Mouse (Mus musculus) right cerebral cortex, postnatal 36 days (tissue): Measurements from ENCODE around the gene Dennd6b.
A peak's percentile ranks its signal among the peaks of the same experiment; 100 is the strongest.

Experiments used
- DNase-seq, 2 experiments: peaks; one replicate each; pipeline ENCODE4 v3.0.0; 2022; ENCODE audit warnings: low spot score in 2 of 2, mixed read lengths in 1 of 2

The Dennd6b gene

DNA sequence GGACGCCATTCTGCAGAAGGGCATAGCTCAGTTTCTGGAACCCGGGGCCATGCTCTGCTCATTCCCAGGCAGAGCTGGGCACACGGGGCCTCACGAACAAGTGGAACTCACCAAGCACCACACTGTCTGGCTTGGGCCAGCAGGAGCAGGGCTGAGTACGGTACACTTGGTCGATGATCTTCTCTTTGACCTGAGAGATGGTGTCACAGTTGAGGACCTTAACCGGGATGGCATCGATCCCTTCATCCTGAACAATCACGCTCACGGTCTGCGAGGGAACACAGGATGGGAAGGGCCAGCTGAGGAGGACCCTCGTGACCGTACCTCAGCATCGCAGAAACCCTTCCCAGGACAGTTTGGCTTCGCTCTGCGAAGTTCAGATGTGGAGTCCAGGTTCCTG is 37.8 kb downstream of the Dennd6b start:
- no peak for DNase-seq

DNA sequence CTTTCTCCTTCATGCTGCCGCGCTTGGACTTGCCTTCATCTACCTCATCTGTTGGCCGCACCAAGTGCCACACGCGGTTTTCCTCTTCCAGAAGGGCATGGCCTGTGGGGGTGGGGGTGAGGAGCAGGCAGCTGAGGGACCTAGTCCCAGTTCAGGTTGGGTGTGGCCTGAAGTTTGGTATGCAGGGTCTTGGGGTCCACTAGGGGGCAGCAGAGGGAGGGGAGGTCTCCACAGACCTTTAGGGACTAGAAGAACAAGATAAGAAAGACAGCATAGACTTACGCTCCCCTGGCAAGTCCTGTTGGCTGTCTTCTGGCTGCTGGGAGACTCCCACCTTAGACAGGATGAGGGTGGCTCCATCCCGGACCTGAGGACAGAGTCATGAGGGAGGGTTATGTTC is 38.3 kb downstream of the Dennd6b start:
- DNase-seq, result no peak

DNA sequence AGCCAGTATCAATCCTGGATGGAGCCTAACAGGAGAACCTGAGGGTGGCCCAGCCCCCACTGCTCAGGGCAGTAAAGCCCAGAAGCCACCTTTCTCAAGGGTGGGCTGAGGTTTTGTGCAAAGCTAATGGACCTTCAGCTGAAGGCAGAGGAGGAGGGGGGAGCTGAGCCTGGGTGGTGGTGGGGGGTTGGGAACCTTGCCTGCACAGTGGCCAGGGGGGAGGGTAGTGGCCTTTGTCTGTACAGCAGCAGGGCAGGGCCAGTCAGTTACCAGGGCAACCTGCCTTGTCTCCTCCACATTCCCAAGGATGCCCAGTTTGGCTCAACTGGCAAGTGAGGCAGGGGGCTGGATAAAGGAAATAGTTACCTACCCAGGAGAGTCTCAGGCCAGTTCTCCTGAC is 44.0 kb downstream of the Dennd6b start:
- DNase-seq, result no peak

DNA sequence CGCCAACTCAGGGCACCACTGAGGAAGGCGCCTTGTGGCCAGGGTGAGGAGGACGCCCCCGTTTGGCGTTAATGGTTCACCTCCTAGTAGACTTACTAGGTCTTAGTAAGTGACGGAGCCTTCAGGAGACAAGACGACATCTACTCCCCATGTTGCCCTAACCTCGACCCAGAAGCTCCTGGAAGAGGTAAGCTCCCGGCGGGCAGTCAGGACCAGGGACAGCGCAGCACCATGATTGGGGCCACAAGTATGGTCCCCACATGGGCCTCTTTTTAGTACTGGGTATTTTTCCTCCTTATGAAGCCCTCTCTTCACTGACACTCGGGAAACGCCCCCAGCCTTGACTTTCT is 46.3 kb downstream of the Dennd6b start:
- no peak for DNase-seq

DNA sequence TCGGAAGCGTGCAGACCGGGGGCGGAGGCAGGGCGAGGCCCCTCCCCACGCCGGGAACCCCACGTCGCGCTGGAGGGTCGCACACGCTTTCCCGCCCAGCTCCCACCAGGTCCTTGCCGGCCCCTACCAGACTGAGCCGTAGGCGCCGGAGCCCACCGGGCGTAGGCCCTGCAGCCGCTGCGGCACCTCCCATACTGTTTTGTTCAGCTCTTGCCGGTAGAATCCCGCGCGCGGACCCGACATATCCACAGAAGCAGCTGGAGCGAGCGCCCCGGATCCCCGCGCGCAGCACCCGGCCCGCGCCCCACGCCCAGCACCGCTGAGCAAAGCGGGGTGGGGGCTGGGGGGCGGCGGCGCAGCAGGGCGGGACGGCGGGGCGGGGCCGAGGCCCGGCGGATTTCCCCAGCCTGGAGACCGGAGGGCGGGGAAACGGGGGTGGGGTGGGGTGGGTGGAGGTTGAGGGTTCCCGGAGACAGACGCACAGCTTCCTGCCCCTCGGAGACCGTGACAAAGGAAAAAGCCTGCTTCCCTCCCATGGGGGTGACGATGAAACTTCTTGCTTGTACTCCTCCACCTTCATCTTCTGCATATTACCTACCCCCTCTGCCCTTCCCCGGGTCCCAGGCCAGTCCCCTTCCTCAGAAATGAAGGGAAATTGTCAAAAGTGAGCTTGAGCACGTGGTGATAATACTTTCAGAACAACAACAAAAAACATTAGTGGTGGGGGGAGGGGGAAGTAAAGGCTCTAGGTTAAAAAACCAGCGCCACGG is 46.8 kb downstream of the Dennd6b start, which contains the start of gene Mapk11:
Gene Mapk11, minus strand, starts transcription at position 358 of the 770 bp plus-strand sequence.
- no peak for DNase-seq

DNA sequence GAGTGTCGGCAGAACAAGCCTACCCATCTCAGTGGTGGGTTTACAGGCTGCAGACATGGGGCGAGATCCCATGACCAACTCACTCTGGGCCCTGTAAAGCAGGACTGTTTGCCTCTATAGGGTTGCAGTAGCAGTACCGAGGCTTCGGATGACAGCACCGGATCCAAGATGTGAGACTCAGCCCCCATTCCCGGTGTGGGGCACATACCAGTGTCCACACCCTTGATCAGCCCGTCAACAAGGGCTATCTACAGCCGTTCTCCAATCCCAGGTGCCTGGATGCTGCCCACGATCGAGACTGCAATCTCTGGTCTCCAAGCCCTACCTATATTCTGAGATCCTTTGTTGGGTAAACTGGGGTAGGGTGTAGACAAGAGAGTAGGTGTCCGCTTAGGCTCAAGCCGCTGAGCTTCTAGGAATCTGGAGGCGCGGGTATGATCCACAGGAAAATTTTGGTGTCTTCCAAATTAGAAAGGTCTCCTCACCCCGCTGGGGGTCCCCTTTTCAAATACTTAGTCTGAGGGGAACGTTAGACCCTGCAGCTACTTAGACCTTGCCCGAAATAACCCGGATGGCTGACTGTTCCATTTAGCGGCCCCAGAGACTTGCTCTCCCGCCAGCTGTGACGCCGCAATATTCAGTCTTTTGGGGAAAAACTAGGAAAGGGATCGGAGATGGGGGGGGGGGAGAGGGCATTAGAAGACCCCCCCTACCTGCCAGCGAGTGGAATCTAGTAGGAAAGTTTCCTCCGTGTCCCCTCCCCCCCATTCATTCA is 47.6 kb downstream of the Dennd6b start:
- DNase-seq, result no peak

DNA sequence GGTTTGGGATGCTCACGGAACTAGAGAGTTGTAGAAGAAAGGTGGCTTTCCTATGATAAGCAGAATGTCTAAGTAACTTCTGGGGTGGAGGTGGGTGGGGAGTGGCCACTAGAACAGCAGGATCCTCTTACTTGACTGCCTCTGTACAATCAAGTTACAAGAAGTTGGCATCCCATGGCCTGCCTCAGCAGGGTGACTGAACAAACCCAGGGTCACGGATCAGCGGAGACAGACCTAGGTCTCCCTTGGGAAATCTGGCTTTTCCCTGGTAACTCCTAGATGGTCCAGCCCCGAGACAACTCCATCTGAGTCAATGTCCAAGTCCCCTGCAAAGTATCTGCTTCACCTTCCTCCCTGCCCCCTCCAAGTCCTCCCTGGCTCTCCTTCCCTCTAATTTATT is 48.4 kb downstream of the Dennd6b start:
- DNase-seq, result no peak

DNA sequence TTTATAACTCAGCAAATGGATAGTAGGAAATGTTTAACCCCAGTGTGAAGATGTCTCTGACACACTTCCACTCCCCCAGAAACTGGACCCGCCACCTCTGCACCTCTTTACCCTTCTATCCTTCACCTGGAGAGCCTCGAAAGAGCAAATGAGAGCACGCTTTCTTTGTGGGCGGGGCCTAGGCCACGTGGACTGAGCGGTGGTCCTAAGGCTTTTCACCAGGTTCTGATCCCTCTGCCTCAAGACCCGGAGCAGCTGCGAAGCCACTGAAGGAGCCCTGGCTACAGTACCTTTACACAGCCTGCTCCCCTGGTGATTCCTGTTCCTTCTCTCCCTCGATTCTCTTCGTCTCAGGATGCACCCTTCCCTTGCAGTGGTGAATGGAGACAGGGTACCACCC is 48.8 kb downstream of the Dennd6b start:
- no peak for DNase-seq

DNA sequence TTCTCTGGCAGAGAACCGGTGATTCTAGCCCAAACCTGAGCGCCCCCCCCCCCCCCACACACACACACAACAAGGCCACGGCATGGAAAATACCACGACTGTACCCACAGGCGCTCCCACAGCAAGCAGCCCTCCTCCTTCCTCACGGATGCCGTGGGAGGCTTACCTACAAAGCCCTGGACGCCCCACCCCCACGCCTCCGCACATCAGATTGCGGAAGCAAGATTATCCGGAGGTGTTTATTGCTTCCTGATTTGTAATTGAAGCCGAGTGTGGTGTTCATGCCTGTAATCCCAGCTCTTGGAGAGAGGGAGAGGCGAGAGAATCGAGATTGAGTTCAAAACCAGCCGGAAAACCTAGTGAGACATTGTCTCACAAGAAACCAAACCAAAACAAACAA is 49.3 kb downstream of the Dennd6b start:
- peak; percentile 61 to 68 for DNase-seq

DNA sequence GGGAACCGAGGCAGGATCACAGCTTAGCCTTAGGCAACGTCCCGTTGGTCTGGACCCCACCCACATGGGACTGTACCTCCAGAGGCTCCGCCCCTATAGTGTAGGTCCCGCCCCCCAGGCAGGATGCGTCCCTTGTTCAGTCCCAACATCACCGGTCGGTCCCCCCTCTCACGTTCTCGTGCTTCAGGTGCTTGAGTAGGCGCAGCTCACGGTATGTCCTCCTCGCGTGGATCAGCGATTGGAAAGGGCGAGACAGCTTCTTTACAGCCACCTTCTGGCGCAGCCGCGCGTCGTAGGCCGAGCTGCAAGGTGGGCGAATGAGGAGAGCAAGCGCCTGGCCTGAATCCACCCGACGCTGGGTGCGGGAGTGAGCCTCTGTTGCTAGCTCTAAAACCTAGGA is 49.8 kb downstream of the Dennd6b start:
- peak; percentile 76 to 82 for DNase-seq

DNA sequence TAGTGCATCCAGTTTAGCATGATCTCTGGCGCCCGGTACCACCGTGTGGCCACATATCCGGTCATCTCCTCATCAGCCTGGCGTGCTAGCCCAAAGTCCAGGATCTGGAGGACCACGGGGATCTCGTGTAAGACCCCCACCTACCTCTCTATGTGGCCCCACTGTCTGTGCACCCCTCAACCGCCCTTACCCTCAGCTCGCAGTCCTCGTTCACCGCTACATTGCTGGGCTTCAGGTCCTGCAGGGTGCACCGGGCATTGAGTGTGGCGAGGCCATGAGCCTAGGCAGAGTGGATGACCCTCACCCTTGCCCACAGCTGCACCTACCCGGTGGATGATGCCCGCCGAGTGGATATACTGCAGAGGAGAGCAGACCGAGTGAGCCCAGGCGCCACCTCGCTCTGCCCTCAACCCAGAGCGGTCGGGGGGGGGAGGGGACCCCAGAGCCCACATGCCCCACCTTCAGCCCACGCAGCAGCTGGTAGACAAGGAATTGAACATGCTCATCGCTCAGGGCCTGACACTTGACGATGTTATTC is 50.4 kb downstream of the Dennd6b start:
- no peak for DNase-seq

DNA sequence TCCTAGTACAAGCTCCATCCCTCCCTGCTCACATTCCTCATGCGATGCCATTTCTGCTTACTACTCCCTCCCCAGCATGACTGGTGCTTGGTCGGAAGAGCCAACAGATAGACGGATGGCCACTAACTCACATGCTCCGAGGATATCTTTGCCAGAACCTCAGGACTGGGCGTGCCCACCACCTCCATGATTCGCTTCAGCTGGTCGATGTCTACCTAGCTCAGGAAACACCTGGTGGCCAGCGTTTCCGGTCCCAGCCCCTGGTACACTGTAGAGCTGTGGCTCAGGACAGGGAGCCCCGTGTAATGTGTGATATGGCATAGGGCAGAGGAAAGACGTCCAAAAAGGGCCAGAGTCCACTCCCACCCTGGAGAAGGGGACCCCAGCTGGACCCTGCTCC is 51.3 kb downstream of the Dennd6b start:
- DNase-seq, result no peak

DNA sequence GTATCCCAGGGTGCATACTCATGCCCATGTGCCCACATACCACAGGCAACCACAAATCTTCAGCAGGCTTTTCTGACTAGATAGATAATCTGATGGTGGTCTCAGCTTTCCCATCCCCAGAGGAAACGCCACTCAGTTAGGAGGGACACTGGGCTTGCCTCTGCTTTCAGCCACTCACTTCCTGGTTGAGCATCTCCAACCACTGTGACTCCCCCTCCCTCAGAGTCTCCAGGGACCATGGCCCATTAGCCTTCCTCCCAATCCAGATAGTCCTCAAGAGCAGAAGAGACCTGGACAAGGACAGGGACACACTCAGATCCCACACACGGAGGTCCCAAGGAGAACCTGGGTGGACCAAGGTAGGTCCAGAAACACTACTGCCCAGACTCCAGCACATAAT is 53.2 kb downstream of the Dennd6b start:
- DNase-seq, result no peak

DNA sequence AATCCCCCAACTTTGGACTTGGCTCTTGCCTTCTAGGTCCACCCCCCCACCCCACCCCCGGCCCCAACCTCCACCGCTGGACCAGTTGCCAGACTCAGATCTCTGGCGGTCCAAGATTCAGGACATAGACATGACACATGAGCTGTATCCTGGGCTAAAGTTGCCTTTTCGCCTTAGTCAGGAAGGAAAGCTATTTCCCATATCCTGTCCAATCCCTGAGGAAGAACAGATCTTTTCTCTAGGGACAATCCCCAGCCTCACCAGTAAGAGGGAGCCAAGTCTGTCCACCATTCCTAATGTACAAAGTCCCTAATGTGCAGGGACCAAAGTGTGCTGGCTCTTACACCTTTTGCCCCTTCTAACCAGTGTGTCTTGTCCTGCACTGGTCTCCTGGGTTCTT is 54.4 kb downstream of the Dennd6b start:
- DNase-seq, result no peak

DNA sequence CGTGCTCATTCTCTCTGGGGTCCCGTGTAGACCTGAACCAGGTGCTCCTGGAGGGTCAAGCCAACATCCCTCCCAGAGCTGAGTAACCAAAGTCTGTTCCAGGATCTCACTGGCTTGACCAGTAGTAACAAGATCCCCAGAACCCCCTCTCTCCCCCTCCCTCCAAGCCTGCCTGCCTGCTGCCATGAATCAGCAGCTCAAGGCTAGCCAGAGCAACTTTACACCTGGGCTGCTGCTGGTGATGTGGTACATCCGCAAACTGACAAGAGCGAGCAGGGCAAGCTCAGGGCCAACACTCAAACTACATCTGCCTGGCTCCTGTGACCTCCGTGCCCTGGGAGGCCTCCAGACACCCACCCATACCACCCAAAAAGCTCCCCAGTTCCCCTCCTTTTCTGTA is 54.9 kb downstream of the Dennd6b start:
- DNase-seq, result no peak

DNA sequence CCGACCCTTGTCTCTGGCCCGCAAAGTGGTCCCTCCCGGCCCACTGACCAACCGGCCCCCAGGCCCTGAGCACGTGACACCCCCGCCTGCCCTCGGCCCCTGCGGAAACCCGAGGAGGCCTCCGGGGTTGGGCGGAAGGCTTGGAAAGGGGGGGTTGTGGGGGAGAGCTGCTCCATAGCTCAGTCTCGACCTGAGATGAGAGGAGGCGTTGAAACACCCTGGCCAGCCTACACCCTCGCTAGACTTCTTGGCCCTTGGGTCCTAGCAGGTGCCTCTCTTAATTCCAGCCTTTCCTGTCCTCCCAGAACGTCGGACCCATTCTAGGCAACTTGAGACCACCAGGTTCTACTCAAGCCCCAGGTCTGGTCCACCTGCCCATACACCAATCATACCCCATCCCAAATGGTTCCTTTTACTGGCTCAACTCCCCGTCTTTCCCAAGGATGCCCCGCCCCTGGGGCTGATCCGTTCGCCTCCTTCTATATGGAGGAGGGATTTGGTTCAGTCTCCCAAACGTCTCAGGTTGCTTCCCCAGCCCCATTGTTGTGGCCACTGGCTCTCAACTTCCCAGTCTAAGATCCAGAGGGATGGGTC is 55.5 kb downstream of the Dennd6b start, which contains the start of gene Mapk12:
Gene Mapk12, minus strand, starts transcription at position 45 of the 594 bp plus-strand sequence.
- DNase-seq, result no peak

DNA sequence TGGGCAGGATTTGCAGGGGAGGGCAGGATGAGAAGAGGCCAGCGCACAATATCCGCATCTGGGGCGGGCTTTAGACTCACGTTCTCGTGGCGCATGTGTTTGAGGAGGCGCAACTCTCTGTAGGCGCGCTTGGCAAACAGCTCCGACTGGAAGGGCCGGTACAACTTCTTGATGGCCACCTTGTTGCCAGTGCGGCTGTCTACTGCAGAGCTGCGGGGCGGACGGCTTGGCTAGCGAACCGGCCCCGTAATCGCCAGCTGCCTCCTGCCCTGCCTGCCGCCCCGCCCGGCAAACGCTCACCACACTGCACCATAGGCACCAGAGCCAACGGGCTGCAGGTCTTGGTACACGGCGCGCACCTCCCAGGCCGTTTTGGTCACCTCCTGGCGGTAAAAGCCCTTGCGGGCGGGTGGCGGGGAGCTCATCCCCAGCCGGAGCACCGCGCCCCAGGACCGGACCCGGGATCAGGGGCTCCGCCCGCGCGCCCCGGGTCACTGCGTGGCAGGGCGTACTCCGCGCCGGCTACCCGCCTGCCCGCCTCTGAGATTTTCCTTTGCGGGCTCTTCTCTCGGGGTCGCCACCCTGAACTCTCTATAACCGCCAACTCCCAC is 56.1 kb downstream of the Dennd6b start:
- peak; percentile 79 to 87 for DNase-seq

DNA sequence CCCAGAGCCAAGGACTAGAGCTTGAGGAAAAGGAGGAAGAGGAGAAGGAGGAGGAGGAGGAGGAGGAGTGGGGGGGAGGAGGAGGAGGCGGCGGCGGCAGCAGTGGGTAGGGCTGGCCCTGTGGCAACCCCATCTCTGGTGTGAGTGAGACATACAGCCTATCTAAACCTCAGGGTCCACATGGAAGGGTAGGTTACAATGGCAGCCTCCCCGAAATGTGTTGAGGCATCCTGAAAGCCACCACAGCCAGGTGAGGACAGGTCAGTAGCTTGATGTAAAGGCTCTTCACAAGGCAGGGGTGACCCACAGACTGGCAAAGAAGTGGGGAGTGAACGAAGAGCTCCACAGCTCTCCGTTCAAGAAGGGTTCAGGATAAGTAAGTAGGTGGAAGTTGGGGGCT is 57.8 kb downstream of the Dennd6b start:
- no peak for DNase-seq

DNA sequence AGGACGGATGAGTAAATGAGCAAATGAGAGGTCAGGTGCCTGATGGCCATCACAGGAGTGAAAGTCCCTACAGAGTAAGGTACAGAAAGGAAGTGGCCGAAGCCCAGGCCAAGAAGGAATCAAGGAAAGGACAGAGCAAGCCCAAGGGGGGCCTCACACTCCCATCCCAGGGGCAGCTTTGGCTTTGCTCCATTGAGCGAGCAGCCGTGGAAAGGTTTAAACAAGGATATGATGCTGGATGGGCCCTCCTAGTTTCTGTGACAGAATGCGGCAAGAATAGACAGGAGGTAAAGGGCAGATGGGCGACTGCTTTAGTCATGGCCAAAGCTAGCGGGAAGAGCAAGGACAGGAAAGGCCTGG is 58.3 kb downstream of the Dennd6b start:
- DNase-seq, result no peak

DNA sequence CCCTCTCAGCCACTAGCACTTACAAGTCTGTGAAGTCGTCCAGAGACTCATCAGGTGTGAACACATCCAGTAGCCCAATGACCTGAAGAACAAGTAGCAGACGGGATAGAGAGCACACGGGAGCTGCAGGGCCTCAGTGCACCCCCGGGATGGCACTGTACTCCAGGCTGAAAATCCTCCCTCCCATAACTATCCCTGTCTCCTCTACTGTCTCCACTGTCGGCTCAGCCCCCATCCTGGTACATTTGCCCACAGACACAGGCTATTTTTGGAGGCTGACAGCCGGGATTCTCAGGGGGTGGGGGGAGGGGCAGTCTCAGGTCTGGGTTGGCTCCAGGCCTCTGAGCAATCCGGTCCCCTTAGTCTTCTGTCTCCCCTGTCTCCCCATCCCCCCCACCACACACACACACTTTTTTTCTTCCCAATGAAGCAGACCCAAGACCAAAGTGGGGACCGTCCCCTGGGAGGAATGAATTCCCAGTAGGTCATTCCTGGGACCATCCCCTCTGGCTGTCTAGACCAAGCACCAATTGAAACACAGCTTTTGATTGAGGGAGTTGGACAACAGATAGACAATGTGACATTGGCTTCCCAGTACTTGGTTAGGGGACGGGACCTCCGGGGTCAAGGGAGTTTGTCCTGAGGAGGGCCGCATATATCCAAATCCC is 58.8 kb downstream of the Dennd6b start:
- no peak for DNase-seq

DNA sequence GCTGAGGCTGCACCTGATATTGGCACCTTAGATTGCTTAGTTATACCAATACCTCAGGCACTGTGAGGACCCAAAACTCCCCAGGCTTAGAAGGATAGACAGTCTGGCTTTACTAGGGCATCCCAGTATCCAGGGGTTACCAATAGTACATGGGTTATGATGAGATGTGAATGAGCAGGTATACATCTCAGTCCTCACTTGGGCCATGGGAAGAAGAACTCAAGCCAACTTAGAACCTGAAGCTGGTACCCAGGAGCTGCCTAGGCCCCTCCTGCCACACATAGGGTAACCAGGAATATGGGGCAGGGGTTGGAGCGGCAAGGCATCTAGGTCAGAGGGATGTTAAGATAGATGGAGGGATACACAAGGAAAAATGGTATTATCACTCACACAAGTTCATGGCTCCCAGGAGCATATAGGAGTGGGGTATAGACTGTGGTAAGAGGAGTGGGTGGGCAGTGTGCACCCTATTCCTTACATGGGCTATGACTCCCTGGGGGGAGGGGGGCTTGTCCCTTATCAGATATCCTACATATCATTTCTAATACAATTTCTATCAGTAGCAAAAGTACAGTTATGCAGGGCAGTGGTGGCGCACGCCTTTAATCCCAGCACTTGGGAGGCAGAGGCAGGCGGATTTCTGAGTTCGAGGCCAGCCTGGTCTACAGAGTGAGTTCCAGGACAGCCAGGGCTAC is 59.7 kb downstream of the Dennd6b start:
- no peak for DNase-seq
